Mouse (Mus musculus): Measurements from ENCODE around the gene Ero1lb. TPM values are rescaled to one million over a fixed set of nuclear protein-coding genes. Genes with fewer than 3 reads are reported as not detected.

The Ero1lb gene
- total RNA-seq (2014; rRNA removed): 8.6 and 10.7 TPM in 2 replicates
- polyA plus RNA-seq (2015; fragmentation: Nextera tagmentation; extraction: Ambion mirVana): 10.7 and 11.3 TPM in 2 replicates

DNA sequence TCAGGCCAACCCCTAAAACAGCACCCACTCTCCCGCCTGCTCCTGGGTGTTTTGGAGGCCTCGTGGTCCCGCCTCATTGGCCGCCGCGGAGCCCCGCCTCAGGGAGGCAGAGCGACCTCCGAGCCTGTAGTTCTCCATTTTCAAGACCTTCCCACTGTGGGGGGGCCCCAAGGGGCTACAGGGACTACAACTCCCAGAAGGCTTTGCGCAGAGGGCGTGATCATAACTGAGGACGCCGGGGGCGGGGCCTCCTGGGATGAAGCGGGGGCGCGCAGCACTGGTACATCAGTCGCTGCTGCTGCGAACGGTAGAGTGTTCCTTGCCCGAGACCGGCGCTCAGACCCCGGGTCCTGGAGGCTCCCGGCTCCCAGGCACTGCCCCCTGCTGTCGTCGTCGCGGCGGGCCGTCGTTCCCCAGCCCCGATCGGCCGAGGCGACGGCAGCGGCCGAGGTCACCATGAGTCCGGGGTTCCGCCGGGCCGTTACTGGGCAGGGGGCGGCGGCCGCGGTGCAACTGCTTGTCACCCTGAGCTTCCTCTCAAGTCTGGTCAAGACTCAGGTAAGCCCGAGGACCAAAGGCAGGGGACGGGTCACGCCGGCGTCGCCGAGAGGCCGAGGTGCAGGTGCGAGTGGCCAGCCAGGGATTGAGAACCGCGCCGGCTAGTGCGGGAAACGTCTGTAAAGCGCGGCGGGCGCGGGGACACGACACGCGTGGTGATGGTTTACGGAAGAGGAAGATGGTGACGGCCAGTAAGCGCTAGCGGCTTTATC, at the start of gene Ero1lb:
Ero1lb (plus strand) TSS at position 254 of the 770 bp plus-strand sequence.
- Histone ChIP-seq H3K4me2 (ENCODE audit: low read depth, low read length, poor library complexity, severe bottlenecking) (peak within 1 kb of the TSS; percentile 70), H3K36me3 (ENCODE audit: insufficient read depth, low read length) (no peaks in the 10 kb centered on the region), H3K4me3 (ENCODE audit: low read depth, low read length) (peak within 1 kb of the TSS; percentile 83), H3K9me3 (ENCODE audit: low read length) (no peaks in the 10 kb centered on the region), H3K4me1 (ENCODE audit: insufficient read depth, low read length) (no peaks in the 10 kb centered on the region; the same call in 1 of the 2 replicates), H3K27ac (ENCODE audit: low read depth, low read length) (peak within 1 kb of the TSS; percentile 57; the same call in 1 of the 2 replicates), H3K27me3 (ENCODE audit: insufficient read depth, low read length) (no peaks in the 10 kb centered on the region), H3K9ac (replicated peaks; ENCODE audit: low read length, poor library complexity, severe bottlenecking) (peak within 1 kb of the TSS; percentile 90)
- ATAC-seq (ENCODE audit: low FRiP score) (peak; percentile 99), DNase-seq (ENCODE audit: low spot score) (peak; percentile 99)
- TF ChIP-seq CTCF (IDR thresholded peaks at IDR 0.05): peak; percentile 54
- WGBS: under 1% methylated on average over 72 of the region's 73 CpGs

DNA sequence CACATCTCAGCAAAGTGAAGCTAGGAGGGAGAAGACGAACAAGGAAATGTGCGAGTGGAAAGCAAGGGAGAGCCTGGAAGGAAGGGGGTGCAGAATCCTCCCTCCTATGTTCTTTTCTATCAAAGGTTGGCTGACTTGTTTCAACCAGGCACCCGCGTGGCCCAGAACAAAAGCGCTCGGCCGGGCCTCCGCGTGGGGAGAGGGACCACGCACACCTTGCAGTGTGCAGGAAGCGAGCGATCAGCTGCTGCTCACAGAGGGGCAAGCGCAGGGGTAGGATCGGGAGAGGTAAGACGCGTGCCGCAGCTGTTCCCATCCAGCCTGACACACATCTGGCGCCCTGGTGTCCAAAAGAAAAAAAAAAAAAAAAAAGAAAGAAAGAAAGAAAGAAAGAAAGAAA, 46.3 kb upstream of the Ero1lb start:
- H3K27ac ChIP-seq (ENCODE audit: low read depth, low read length): no peak overlapping the region
- H3K4me3 ChIP-seq (ENCODE audit: low read depth, low read length): peak overlapping the region; percentile 49
- no peak for TF ChIP-seq CTCF (IDR thresholded peaks at IDR 0.05)
- H3K9me3 ChIP-seq (ENCODE audit: low read length): no peaks in the 10 kb centered on the region
- no peaks in the 10 kb centered on the region for H3K4me1 ChIP-seq (ENCODE audit: insufficient read depth, low read length)
- DNase-seq (ENCODE audit: low spot score) (no peak), ATAC-seq (ENCODE audit: low FRiP score) (no peak)
- no peaks in the 10 kb centered on the region for H3K36me3 ChIP-seq (ENCODE audit: insufficient read depth, low read length)
- H3K4me2 ChIP-seq (ENCODE audit: low read depth, low read length, poor library complexity, severe bottlenecking): peak overlapping the region; percentile 96
- WGBS: under 1% methylated on average over 18 of the region's 18 CpGs
- H3K9ac ChIP-seq (replicated peaks; ENCODE audit: low read length, poor library complexity, severe bottlenecking): 0 out of 2 replicates have a peak overlapping the region, but pooled peaks have one; percentile 33
- H3K27me3 ChIP-seq (ENCODE audit: insufficient read depth, low read length): 0 out of 2 replicates have a peak, but pooled peaks cover 6% of the 10 kb centered on the region

- Histone ChIP-seq H3K9ac (replicated peaks; ENCODE audit: low read length, poor library complexity, severe bottlenecking) (peak within 1 kb of the TSS; percentile 59), H3K4me3 (ENCODE audit: low read depth, low read length) (peak within 1 kb of the TSS; percentile 49), H3K27me3 (ENCODE audit: insufficient read depth, low read length) (0 out of 2 replicates have a peak, but pooled peaks cover 6% of the 10 kb centered on the region), H3K36me3 (ENCODE audit: insufficient read depth, low read length) (no peaks in the 10 kb centered on the region), H3K9me3 (ENCODE audit: low read length) (no peaks in the 10 kb centered on the region), H3K4me1 (ENCODE audit: insufficient read depth, low read length) (no peaks in the 10 kb centered on the region), H3K4me2 (ENCODE audit: low read depth, low read length, poor library complexity, severe bottlenecking) (peak within 1 kb of the TSS; percentile 96), H3K27ac (ENCODE audit: low read depth, low read length) (no peak within 1 kb of the TSS)
- ATAC-seq (ENCODE audit: low FRiP score): peak; percentile 80
- peak; percentile 57 for TF ChIP-seq CTCF (IDR thresholded peaks at IDR 0.05)
- DNase-seq (ENCODE audit: low spot score): peak; percentile 59
- 1% methylated on average over 35 of the region's 35 CpGs for WGBS
Measured at GRCm38 (mm10) chr13:12519955-12520584, 45.6 kb upstream of the Ero1lb start, which contains the start of gene Edaradd. Gene Edaradd (minus strand): TSS chr13:12520438.

- H3K4me1 ChIP-seq (ENCODE audit: insufficient read depth, low read length): no peaks in the 10 kb centered on the region
- ATAC-seq (ENCODE audit: low FRiP score): no peak
- H3K27me3 ChIP-seq (ENCODE audit: insufficient read depth, low read length): 0 out of 2 replicates have a peak, but pooled peaks cover 6% of the 10 kb centered on the region
- H3K36me3 ChIP-seq (ENCODE audit: insufficient read depth, low read length): no peaks in the 10 kb centered on the region
- no peak for DNase-seq (ENCODE audit: low spot score)
- H3K9ac ChIP-seq (replicated peaks; ENCODE audit: low read length, poor library complexity, severe bottlenecking): no peak overlapping the region
- H3K9me3 ChIP-seq (ENCODE audit: low read length): no peaks in the 10 kb centered on the region
- no peak overlapping the region for H3K4me3 ChIP-seq (ENCODE audit: low read depth, low read length)
- H3K4me2 ChIP-seq (ENCODE audit: low read depth, low read length, poor library complexity, severe bottlenecking): no peak overlapping the region
- no peak overlapping the region for H3K27ac ChIP-seq (ENCODE audit: low read depth, low read length)
- TF ChIP-seq CTCF (IDR thresholded peaks at IDR 0.05): no peak
Measured at GRCm38 (mm10) chr13:12522346-12522745, 43.3 kb upstream of the Ero1lb start.

DNA sequence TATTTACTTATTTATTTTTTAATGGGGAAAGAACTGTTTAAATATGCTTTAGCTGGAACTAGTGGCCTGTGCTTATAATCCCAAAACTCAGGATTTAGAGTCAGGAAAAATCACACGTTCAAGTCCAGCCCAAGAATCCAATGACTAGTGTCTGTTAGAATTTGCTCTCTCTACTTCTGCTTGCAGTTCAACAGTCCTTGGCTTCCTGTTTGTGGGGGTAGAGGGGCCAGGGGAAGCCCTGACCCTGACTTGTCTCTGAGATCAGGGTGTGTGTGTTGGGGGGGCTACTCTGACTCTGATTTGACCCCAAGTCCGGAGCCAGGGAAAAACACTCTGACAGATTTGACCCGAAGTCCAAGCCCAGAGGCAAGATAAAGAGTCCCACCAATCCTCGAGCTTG, 40.0 kb upstream of the Ero1lb start:
- Histone ChIP-seq H3K27me3 (ENCODE audit: insufficient read depth, low read length) (0 out of 2 replicates have a peak, but pooled peaks cover 6% of the 10 kb centered on the region), H3K36me3 (ENCODE audit: insufficient read depth, low read length) (no peaks in the 10 kb centered on the region), H3K4me3 (ENCODE audit: low read depth, low read length) (no peak overlapping the region), H3K4me1 (ENCODE audit: insufficient read depth, low read length) (no peaks in the 10 kb centered on the region), H3K4me2 (ENCODE audit: low read depth, low read length, poor library complexity, severe bottlenecking) (no peak overlapping the region), H3K27ac (ENCODE audit: low read depth, low read length) (no peak overlapping the region), H3K9ac (replicated peaks; ENCODE audit: low read length, poor library complexity, severe bottlenecking) (no peak overlapping the region), H3K9me3 (ENCODE audit: low read length) (no peaks in the 10 kb centered on the region)
- no peak for TF ChIP-seq CTCF (IDR thresholded peaks at IDR 0.05)
- WGBS: 89% methylated on average over 4 of the region's 4 CpGs
- ATAC-seq (ENCODE audit: low FRiP score) (no peak), DNase-seq (ENCODE audit: low spot score) (no peak)

DNA sequence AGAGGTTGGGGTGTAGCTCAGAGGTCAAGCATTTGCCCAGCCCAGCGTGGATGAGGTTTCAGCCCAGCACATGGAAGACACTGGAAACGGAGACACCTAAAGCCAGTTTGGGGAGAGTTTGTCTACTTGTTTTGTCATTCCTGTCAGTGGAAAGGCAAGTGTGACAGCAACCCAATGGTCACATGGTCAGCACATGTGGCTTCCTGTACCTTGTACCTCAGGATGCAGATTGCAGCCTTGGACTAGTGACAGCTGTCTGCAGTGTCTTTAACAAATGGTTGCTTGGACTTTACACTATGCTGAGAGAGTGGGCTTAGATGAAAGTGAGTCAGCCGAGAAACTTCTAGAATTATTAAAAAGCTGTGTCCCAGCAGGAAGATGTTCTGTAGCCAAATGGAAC, 31.0 kb upstream of the Ero1lb start:
- no peaks in the 10 kb centered on the region for H3K27me3 ChIP-seq (ENCODE audit: insufficient read depth, low read length)
- no peak overlapping the region for H3K9ac ChIP-seq (replicated peaks; ENCODE audit: low read length, poor library complexity, severe bottlenecking)
- TF ChIP-seq CTCF (IDR thresholded peaks at IDR 0.05): no peak
- ATAC-seq (ENCODE audit: low FRiP score) (no peak), DNase-seq (ENCODE audit: low spot score) (no peak)
- no peaks in the 10 kb centered on the region for H3K4me1 ChIP-seq (ENCODE audit: insufficient read depth, low read length)
- H3K4me3 ChIP-seq (ENCODE audit: low read depth, low read length): no peak overlapping the region
- no peak overlapping the region for H3K4me2 ChIP-seq (ENCODE audit: low read depth, low read length, poor library complexity, severe bottlenecking)
- WGBS: 85% methylated on average over 3 of the region's 3 CpGs
- no peak overlapping the region for H3K27ac ChIP-seq (ENCODE audit: low read depth, low read length)
- no peaks in the 10 kb centered on the region for H3K9me3 ChIP-seq (ENCODE audit: low read length)
- H3K36me3 ChIP-seq (ENCODE audit: insufficient read depth, low read length): no peaks in the 10 kb centered on the region
